Mouse (Mus musculus): ENCODE data around the gene Ireb2. TPM values are rescaled to one million over a fixed set of nuclear protein-coding genes. Genes with fewer than 3 reads are reported as not detected.
"Not testable (repeated sequence)": the region's sequence is repeated elsewhere in the genome, so short reads cannot be mapped to it uniquely, and the experiment has no call there.

The Ireb2 gene
- total and polyA plus RNA-seq, 2 experiments from 2014 or later: 18.5 to 38.5 TPM

DNA sequence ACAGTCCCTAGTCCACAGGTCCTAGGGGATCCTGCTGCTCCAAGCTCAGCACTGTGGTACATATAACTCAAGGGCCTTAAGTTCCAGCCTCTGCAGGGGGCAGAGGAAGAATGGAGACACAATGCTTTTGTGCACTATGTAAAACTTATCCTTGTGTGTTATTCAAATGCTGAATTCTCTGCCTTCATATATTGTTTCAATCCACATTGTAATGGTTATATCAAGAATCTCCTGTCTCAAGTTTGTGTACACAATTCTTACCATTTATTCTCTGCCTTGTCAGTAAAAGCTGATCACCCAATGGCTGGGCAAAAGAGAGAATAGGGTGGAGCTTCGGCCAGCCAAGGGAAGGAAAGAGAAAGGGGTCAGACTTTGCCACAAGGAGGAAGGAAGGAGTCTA lies 29.8 kb upstream of the Ireb2 start:
- Histone ChIP-seq H3K27me3 (ENCODE audit: insufficient read depth, low read length) (no peaks in the 10 kb centered on the region), H3K4me1 (ENCODE audit: insufficient read depth, low read length) (no peaks in the 10 kb centered on the region), H3K27ac (ENCODE audit: low read depth, low read length) (no peak overlapping the region), H3K36me3 (ENCODE audit: insufficient read depth, low read length) (no peaks in the 10 kb centered on the region), H3K9ac (replicated peaks; ENCODE audit: low read length, poor library complexity, severe bottlenecking) (no peak overlapping the region), H3K4me2 (ENCODE audit: low read depth, low read length, poor library complexity, severe bottlenecking) (no peak overlapping the region), H3K9me3 (ENCODE audit: low read length) (no peaks in the 10 kb centered on the region), H3K4me3 (ENCODE audit: low read depth, low read length) (no peak overlapping the region)
- TF ChIP-seq CTCF (IDR thresholded peaks at IDR 0.05): no peak
- WGBS: 67% methylated on average over 1 of the region's 1 CpGs
- ATAC-seq (ENCODE audit: low FRiP score): no peak
- DNase-seq (ENCODE audit: low spot score): no peak

DNA sequence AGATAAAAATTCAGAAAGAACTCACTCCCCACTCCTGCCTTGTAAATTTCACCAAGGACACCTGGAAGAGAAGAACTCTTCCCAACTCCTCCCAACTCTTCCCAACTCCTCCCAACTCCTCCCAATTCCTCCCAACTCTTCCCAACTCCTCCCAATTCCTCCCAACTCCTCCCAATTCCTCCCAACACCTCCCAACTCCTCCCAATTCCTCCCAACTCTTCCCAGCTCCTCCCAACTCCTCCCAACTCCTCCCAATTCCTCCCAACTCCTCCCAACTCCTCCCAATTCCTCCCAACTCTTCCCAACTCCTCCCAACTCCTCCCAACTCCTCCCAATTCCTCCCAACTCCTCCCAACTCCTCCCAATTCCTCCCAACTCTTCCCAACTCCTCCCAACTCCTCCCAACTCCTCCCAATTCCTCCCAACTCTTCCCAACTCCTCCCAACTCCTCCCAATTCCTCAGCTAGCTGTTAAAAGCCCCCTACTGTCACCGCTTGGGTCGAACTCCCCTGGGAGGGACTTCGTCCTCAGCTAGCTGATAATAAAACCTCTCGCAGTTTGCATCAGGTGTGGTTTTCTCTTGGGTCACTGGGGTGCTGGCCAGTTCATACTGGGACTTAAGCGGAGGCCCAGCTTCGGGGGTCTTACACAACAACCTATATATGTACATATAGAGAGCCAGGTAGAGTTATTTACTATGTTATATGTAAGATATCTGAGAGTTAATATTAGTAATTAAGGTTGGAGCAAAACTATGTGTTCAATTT lies 27.5 kb upstream of the Ireb2 start:
- not testable (repeated sequence) for H3K4me1 ChIP-seq (ENCODE audit: insufficient read depth, low read length); H3K4me3 ChIP-seq (ENCODE audit: low read depth, low read length); H3K9me3 ChIP-seq (ENCODE audit: low read length); H3K4me2 ChIP-seq (ENCODE audit: low read depth, low read length, poor library complexity, severe bottlenecking); H3K27ac ChIP-seq (ENCODE audit: low read depth, low read length); H3K27me3 ChIP-seq (ENCODE audit: insufficient read depth, low read length); H3K36me3 ChIP-seq (ENCODE audit: insufficient read depth, low read length); H3K9ac ChIP-seq (replicated peaks; ENCODE audit: low read length, poor library complexity, severe bottlenecking); DNase-seq (ENCODE audit: low spot score); ATAC-seq (ENCODE audit: low FRiP score)
- WGBS: 87% methylated on average over 6 of the region's 6 CpGs

DNA sequence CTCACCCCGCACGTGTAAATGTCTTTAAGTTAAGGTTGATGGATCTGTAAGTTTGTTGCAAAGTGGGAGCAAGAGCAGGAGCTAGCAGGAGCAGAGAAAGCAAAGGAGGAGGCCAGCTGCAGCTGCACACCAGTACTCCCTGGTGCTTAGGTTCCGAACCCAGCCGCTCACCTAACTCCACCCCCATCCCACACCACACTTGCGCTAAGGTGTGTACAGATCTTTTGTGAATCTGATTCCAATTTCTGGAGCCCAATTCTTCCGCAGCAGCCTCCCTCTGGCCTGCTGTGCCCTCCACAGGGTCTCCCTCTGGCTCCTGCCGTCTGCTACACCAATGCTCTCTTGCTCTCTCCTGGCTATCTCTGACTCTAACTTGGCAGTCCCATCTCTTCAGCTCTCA lies 25.8 kb upstream of the Ireb2 start:
- Histone ChIP-seq H3K4me1 (ENCODE audit: insufficient read depth, low read length) (no peaks in the 10 kb centered on the region), H3K36me3 (ENCODE audit: insufficient read depth, low read length) (no peaks in the 10 kb centered on the region), H3K4me3 (ENCODE audit: low read depth, low read length) (no peak overlapping the region), H3K27ac (ENCODE audit: low read depth, low read length) (no peak overlapping the region), H3K27me3 (ENCODE audit: insufficient read depth, low read length) (no peaks in the 10 kb centered on the region), H3K9ac (replicated peaks; ENCODE audit: low read length, poor library complexity, severe bottlenecking) (no peak overlapping the region), H3K4me2 (ENCODE audit: low read depth, low read length, poor library complexity, severe bottlenecking) (no peak overlapping the region), H3K9me3 (ENCODE audit: low read length) (no peaks in the 10 kb centered on the region)
- DNase-seq (ENCODE audit: low spot score) (no peak), ATAC-seq (ENCODE audit: low FRiP score) (no peak)
- TF ChIP-seq CTCF (IDR thresholded peaks at IDR 0.05): no peak
- WGBS: 66% methylated on average over 7 of the region's 7 CpGs

DNA sequence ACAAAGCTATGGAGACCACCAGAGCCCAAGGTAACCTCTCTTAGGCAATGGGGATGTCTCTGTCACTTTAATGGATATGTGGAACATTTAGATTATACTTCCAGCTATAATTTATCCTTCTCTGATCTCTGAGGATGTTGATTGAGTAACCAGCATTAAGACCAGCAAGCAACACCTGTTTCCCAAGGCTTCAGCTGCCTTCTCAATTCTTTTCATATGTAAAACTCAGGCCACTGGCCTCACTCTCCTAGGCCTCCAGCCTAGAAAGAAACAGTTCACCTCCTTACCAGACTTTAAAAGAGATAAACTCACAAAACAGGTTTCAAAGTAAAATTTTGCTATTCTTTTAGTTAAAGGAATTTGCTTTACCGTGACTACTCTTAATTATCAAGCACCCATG lies 23.4 kb upstream of the Ireb2 start:
- Histone ChIP-seq H3K4me1 (ENCODE audit: insufficient read depth, low read length) (no peaks in the 10 kb centered on the region), H3K36me3 (ENCODE audit: insufficient read depth, low read length) (no peaks in the 10 kb centered on the region), H3K9ac (replicated peaks; ENCODE audit: low read length, poor library complexity, severe bottlenecking) (no peak overlapping the region), H3K9me3 (ENCODE audit: low read length) (no peaks in the 10 kb centered on the region), H3K27me3 (ENCODE audit: insufficient read depth, low read length) (no peaks in the 10 kb centered on the region), H3K4me2 (ENCODE audit: low read depth, low read length, poor library complexity, severe bottlenecking) (no peak overlapping the region), H3K27ac (ENCODE audit: low read depth, low read length) (no peak overlapping the region), H3K4me3 (ENCODE audit: low read depth, low read length) (no peak overlapping the region)
- ATAC-seq (ENCODE audit: low FRiP score) (no peak), DNase-seq (ENCODE audit: low spot score) (no peak)
- 91% methylated on average over 1 of the region's 1 CpGs for WGBS
- no peak for TF ChIP-seq CTCF (IDR thresholded peaks at IDR 0.05)

DNA sequence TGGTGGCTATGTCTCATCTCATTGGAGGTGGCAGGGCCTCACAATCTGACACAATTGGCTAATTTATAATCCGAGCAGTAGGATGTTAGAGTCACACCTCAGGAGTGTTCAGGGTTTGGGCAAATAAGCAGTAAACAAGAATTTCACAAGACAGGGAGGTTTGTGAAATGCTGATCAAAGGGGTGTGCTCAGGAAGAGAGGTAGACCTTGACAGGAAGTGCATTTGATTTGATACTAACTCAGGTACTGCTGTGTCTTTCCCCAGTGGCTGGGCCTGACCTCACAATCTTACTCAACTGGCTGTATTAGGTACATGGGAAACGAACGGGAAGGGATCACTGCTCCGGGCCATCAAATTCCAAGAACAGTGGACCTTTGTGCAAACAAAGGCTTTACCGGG lies 21.3 kb upstream of the Ireb2 start:
- Histone ChIP-seq H3K4me3 (ENCODE audit: low read depth, low read length) (no peak overlapping the region), H3K4me1 (ENCODE audit: insufficient read depth, low read length) (no peaks in the 10 kb centered on the region), H3K9ac (replicated peaks; ENCODE audit: low read length, poor library complexity, severe bottlenecking) (no peak overlapping the region), H3K27me3 (ENCODE audit: insufficient read depth, low read length) (no peaks in the 10 kb centered on the region), H3K36me3 (ENCODE audit: insufficient read depth, low read length) (no peaks in the 10 kb centered on the region), H3K4me2 (ENCODE audit: low read depth, low read length, poor library complexity, severe bottlenecking) (no peak overlapping the region), H3K9me3 (ENCODE audit: low read length) (no peaks in the 10 kb centered on the region), H3K27ac (ENCODE audit: low read depth, low read length) (no peak overlapping the region)
- DNase-seq (ENCODE audit: low spot score) (no peak), ATAC-seq (ENCODE audit: low FRiP score) (no peak)
- no peak for TF ChIP-seq CTCF (IDR thresholded peaks at IDR 0.05)
- 87% methylated on average over 5 of the region's 5 CpGs for WGBS

DNA sequence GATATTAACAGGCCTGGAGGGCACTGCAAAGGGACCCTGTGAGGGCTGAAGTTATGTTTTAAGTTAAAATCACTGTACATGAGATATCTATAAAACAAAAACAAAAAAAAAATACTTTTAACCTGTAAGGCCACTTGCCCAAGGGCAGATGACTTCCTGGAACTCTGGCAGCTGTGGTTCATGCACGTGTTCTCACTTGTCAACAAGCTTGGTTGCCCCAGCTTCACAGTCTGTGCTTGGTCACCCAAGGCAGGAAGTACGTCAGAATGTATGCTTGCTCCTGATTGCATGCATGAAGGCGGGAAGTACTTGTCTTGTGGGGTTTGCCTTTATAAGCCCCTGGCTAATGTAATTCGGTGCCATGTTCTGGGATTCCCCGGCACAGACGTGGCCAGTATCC lies 19.7 kb upstream of the Ireb2 start:
- Histone ChIP-seq H3K4me1 (ENCODE audit: insufficient read depth, low read length) (no peaks in the 10 kb centered on the region), H3K36me3 (ENCODE audit: insufficient read depth, low read length) (no peaks in the 10 kb centered on the region), H3K4me2 (ENCODE audit: low read depth, low read length, poor library complexity, severe bottlenecking) (no peak overlapping the region), H3K27me3 (ENCODE audit: insufficient read depth, low read length) (no peaks in the 10 kb centered on the region), H3K27ac (ENCODE audit: low read depth, low read length) (no peak overlapping the region), H3K9me3 (ENCODE audit: low read length) (no peaks in the 10 kb centered on the region), H3K9ac (replicated peaks; ENCODE audit: low read length, poor library complexity, severe bottlenecking) (no peak overlapping the region), H3K4me3 (ENCODE audit: low read depth, low read length) (no peak overlapping the region)
- DNase-seq (ENCODE audit: low spot score) (no peak), ATAC-seq (ENCODE audit: low FRiP score) (no peak)
- WGBS: 78% methylated on average over 6 of the region's 6 CpGs
- TF ChIP-seq CTCF (IDR thresholded peaks at IDR 0.05): no peak
